Mouse (Mus musculus): Measurements from ENCODE around the gene Ankrd10. TPM values are rescaled to one million over a fixed set of nuclear protein-coding genes. Genes with fewer than 3 reads are reported as not detected.

Gene Ankrd10
- polyA plus RNA-seq, 1 experiment = 65.9 TPM

DNA sequence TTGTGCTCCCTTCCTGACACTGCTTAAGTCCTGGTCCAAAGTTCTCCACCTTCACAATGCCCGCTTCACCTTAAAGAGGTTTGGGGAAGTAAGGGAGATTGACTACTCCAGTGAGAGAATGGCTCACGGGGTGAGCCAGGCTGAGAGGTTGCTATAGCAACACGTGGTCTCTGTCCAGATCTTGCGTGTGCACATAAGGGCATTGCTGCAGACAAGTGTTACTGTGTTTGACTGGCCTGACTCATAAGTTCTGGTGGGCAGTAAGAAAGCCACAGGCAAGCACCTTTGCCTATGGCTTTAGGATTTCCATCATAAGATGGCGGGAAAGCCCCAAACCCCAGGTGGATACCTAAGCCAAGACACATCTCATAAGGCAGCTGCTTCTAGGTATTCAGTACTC lies 71.3 kb downstream of the Ankrd10 start:
- Histone ChIP-seq H3K4me3 (ENCODE audit: insufficient read depth, low read length) (no peak overlapping the region), H3K27ac (ENCODE audit: insufficient read depth, low read length) (no peak overlapping the region), H3K4me1 (ENCODE audit: control insufficient read depth, insufficient read depth, low read length) (no peaks in the 10 kb centered on the region)
- no peak for TF ChIP-seq POLR2A (IDR thresholded peaks at IDR 0.05; ENCODE audit: extremely low read depth, insufficient read depth, low read length)
- TF ChIP-seq CTCF (IDR thresholded peaks at IDR 0.05; ENCODE audit: extremely low read depth, insufficient read depth, low read length) = no peak

Other genes starting within 250 kb of the Ankrd10 start
- gene Rab20, start 157.0 kb downstream of the Ankrd10 start, polyA plus RNA-seq (2012; rRNA removed) = 0.98 and 1.2 TPM in 2 replicates
- 96.5 and 98.5 TPM in 2 replicates for gene Naxd, start 138.3 kb downstream of the Ankrd10 start, polyA plus RNA-seq (2012; rRNA removed)
- 25.9 and 27.4 TPM in 2 replicates for gene Cars2, start 85.0 kb downstream of the Ankrd10 start, polyA plus RNA-seq (2012; rRNA removed)
- 45.5 and 52.9 TPM in 2 replicates for gene Ing1, start 80.2 kb downstream of the Ankrd10 start, polyA plus RNA-seq (2012; rRNA removed)
- not detected in 2 replicates for gene 1700016D06Rik, start 65.3 kb upstream of the Ankrd10 start, polyA plus RNA-seq (2012; rRNA removed)
- gene Arhgef7, start 92.0 kb upstream of the Ankrd10 start, polyA plus RNA-seq (2012; rRNA removed) = 71.1 and 75.9 TPM in 2 replicates
- gene Tex29, start 204.7 kb upstream of the Ankrd10 start, polyA plus RNA-seq (2012; rRNA removed) = not detected in 2 replicates